Mouse (Mus musculus) MEL (cell line): Measurements from ENCODE around the gene Prrc2b. TPM values are rescaled to one million over a fixed set of nuclear protein-coding genes. Genes with fewer than 3 reads are reported as not detected.

ENCODE experiments used
- DNase-seq: peaks from one replicate; pipeline ENCODE4 v3.0.0; 2011; ENCODE audit warnings: low read depth, low spot score
- H3K27ac ChIP-seq: 2 replicates; pipeline ENCODE4 v1.5.1; 2012; ENCODE audit warnings: low read depth, mild to moderate bottlenecking, control low read depth, low read length, moderate library complexity; ENCODE audit not compliant: control insufficient read depth
- H3K27me3 ChIP-seq, 2 experiments: fragments of 150-350 bp in 1 of 2; sonication (generic) in 1 of 2; 2 replicates each; pipeline ENCODE4 v1.6.1; 2012; ENCODE audit warnings: low read length in 2 of 2, mild to moderate bottlenecking in 2 of 2, improper control_type of control experiment in 1 of 2, moderate library complexity in 1 of 2; ENCODE audit not compliant: insufficient read depth in 2 of 2, control insufficient read depth in 1 of 2
- H3K36me3 ChIP-seq, 2 experiments: 2 replicates each; pipeline ENCODE4 v1.6.1; 2012 to 2014; ENCODE audit warnings: low read length in 2 of 2, improper control_type of control experiment in 1 of 2, inconsistent platforms in 1 of 2, mild to moderate bottlenecking in 1 of 2; ENCODE audit not compliant: insufficient read depth in 2 of 2, control insufficient read depth in 1 of 2
- H3K4me1 ChIP-seq, 2 experiments: fragments of 150-350 bp in 1 of 2; sonication (generic) in 1 of 2; 2 replicates each; pipeline ENCODE4 v1.6.1; 2012; ENCODE audit warnings: low read length in 2 of 2, improper control_type of control experiment in 1 of 2, mild to moderate bottlenecking in 1 of 2; ENCODE audit not compliant: insufficient read depth in 2 of 2, control insufficient read depth in 1 of 2
- H3K4me3 ChIP-seq, 2 experiments: fragments of 150-350 bp in 1 of 2; sonication (generic) in 1 of 2; 2 replicates each; pipeline ENCODE4 v1.5.1; 2012; ENCODE audit warnings: low read depth in 2 of 2, low read length in 2 of 2, mild to moderate bottlenecking in 2 of 2, moderate library complexity in 2 of 2, control low read depth in 1 of 2, improper control_type of control experiment in 1 of 2; ENCODE audit not compliant: control insufficient read depth in 1 of 2, insufficient read depth in 1 of 2
- H3K79me2 ChIP-seq: 2 replicates; pipeline ENCODE4 v1.6.1; 2012; ENCODE audit warnings: mild to moderate bottlenecking, low read length, moderate library complexity; ENCODE audit not compliant: control insufficient read depth, poor library complexity, insufficient read depth
- H3K9ac ChIP-seq: 2 replicates; pipeline ENCODE4 v1.6.1; 2012; ENCODE audit warnings: low read depth, mild to moderate bottlenecking, control low read depth, low read length, moderate library complexity; ENCODE audit not compliant: control insufficient read depth, poor library complexity, severe bottlenecking
- H3K9me3 ChIP-seq: fragments of 150-350 bp; sonication (generic); replicated peaks from 2 replicates; pipeline ENCODE4 v1.6.1; 2012; ENCODE audit warnings: mild to moderate bottlenecking, low read length, improper control_type of control experiment, moderate library complexity; ENCODE audit not compliant: insufficient read depth
- BHLHE40 ChIP-seq: IDR thresholded peaks from 2 replicates; pipeline ENCODE4 v1.6.1; 2012; ENCODE audit warnings: low read depth, mild to moderate bottlenecking, inconsistent platforms, low read length, improper control_type of control experiment, borderline replicate concordance
- CHD1 ChIP-seq: IDR thresholded peaks from 2 replicates; pipeline ENCODE4 v1.6.1; 2012; ENCODE audit warnings: low read depth, mild to moderate bottlenecking, inconsistent platforms, low read length, improper control_type of control experiment
- CHD2 ChIP-seq: IDR thresholded peaks from 2 replicates; pipeline ENCODE4 v1.6.1; 2011; ENCODE audit warnings: low read length, improper control_type of control experiment
- CTCF ChIP-seq, 3 experiments: IDR thresholded peaks in 2 of 3; conservative IDR thresholded peaks in 1 of 3; 2 replicates each; pipeline ENCODE4 v1.5.1; 2011 to 2012; ENCODE audit warnings: low read length in 3 of 3, low read depth in 2 of 3, mild to moderate bottlenecking in 2 of 3, improper control_type of control experiment in 1 of 3, inconsistent platforms in 1 of 3, mixed read lengths in 1 of 3, moderate library complexity in 1 of 3; ENCODE audit not compliant: control insufficient read depth in 1 of 3, insufficient read depth in 1 of 3, poor library complexity in 1 of 3, severe bottlenecking in 1 of 3
- E2F4 ChIP-seq: IDR thresholded peaks from 2 replicates; pipeline ENCODE4 v1.6.1; 2011; ENCODE audit warnings: low read depth, low read length, improper control_type of control experiment, borderline replicate concordance
- ELF1 ChIP-seq: IDR thresholded peaks from 2 replicates; pipeline ENCODE4 v1.6.1; 2014; ENCODE audit warnings: low read depth, mild to moderate bottlenecking, inconsistent platforms, low read length, improper control_type of control experiment, moderate library complexity
- GABPA ChIP-seq: IDR thresholded peaks from 2 replicates; pipeline ENCODE4 v1.6.1; 2012; ENCODE audit warnings: low read depth, mild to moderate bottlenecking, inconsistent platforms, low read length, improper control_type of control experiment, moderate library complexity
- JUND ChIP-seq: IDR thresholded peaks from 2 replicates; pipeline ENCODE4 v1.6.1; 2011; ENCODE audit warnings: low read depth, mild to moderate bottlenecking, improper control_type of control experiment, low read length
- MAX ChIP-seq: IDR thresholded peaks from 2 replicates; pipeline ENCODE4 v1.6.1; 2011; ENCODE audit warnings: low read length, improper control_type of control experiment
- MEF2A ChIP-seq: IDR thresholded peaks from 2 replicates; pipeline ENCODE4 v1.6.1; 2014; ENCODE audit warnings: low read depth, mild to moderate bottlenecking, inconsistent platforms, low read length, improper control_type of control experiment; ENCODE audit not compliant: poor library complexity, insufficient replicate concordance, severe bottlenecking; ENCODE audit errors: extremely low read depth
- MYB ChIP-seq: IDR thresholded peaks from 2 replicates; pipeline ENCODE4 v1.6.1; 2011; ENCODE audit warnings: mild to moderate bottlenecking, low read depth, low read length, improper control_type of control experiment
- MYC ChIP-seq: IDR thresholded peaks from 2 replicates; pipeline ENCODE4 v1.6.1; 2011; ENCODE audit warnings: low read depth, mild to moderate bottlenecking, low read length, improper control_type of control experiment, moderate library complexity
- POLR2AphosphoS5 ChIP-seq: IDR thresholded peaks from 2 replicates; pipeline ENCODE4 v1.6.1; 2012; ENCODE audit warnings: low read depth, borderline replicate concordance, mild to moderate bottlenecking, inconsistent platforms, low read length, moderate library complexity, mixed read lengths
- RAD21 ChIP-seq: IDR thresholded peaks from 2 replicates; pipeline ENCODE4 v1.6.1; 2011; ENCODE audit warnings: mild to moderate bottlenecking, low read depth, low read length, improper control_type of control experiment
- SIN3A ChIP-seq: IDR thresholded peaks from 2 replicates; pipeline ENCODE4 v1.6.1; 2012; ENCODE audit warnings: low read length, improper control_type of control experiment, inconsistent platforms
- SMC3 ChIP-seq: IDR thresholded peaks from 2 replicates; pipeline ENCODE4 v1.6.1; 2011; ENCODE audit warnings: low read depth, low read length, improper control_type of control experiment
- TBP ChIP-seq: IDR thresholded peaks from 2 replicates; pipeline ENCODE4 v1.8.0; 2011; ENCODE audit warnings: low read depth, low read length, improper control_type of control experiment
- UBTF ChIP-seq: IDR thresholded peaks from 2 replicates; pipeline ENCODE4 v1.6.1; 2012; ENCODE audit warnings: low read depth, mild to moderate bottlenecking, inconsistent platforms, low read length, improper control_type of control experiment, moderate library complexity, borderline replicate concordance; ENCODE audit not compliant: insufficient read depth
- USF2 ChIP-seq, 2 experiments: IDR thresholded peaks; 2 replicates each; pipeline ENCODE4 v1.6.1; 2011 to 2012; ENCODE audit warnings: improper control_type of control experiment in 2 of 2, low read length in 2 of 2, borderline replicate concordance in 1 of 2, inconsistent platforms in 1 of 2, low read depth in 1 of 2, mild to moderate bottlenecking in 1 of 2; ENCODE audit not compliant: insufficient read depth in 1 of 2
- ZKSCAN1 ChIP-seq: IDR thresholded peaks from 2 replicates; pipeline ENCODE4 v1.6.1; 2012; ENCODE audit warnings: low read depth, mild to moderate bottlenecking, inconsistent platforms, low read length, improper control_type of control experiment, moderate library complexity
- polyA plus RNA-seq, 2 experiments: library from polyadenylated mRNA; stranded (reverse) in 1 of 2; unstranded in 1 of 2; fragments of >175 nt in 1 of 2; fragments of >200 nt in 1 of 2; gene quantifications; 2 replicates each; pipeline versions ENCODE4 v1.2.1 to v1.2.4; 2012; ENCODE audit warnings: low replicate concordance in 2 of 2, low read depth in 1 of 2; ENCODE audit not compliant: insufficient read length in 2 of 2, insufficient read depth in 1 of 2, missing spikeins in 1 of 2
- total RNA-seq: library from RNA; depleted of rRNA; stranded (reverse); fragments of 300-350 nt; gene quantifications from 2 replicates; pipeline ENCODE4 v1.2.3, GENCODE M21; 2012

Gene Prrc2b
- total and polyA plus RNA-seq, 3 experiments = 14.8 to 42.9 (median 42.2) TPM

DNA sequence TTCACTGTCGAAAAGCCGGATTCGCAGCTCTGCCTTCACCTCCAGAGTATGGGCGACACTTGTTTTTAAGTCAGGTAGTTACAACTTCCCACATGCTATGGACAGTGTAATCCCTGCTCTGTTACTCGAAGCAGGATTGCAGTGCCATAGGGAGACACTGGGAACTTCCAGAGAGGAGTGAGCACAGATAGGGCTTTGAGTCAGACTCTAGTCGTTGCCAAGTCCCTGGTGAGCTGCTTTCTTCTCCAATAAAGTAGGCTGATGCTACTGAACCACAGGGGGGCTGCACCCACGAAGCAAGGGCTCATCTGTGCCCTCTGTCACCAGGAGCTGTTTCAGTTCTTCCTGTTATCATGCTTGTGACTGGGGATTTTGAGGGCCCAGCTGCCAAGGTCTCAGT lies 70.7 kb downstream of the Prrc2b start:
- TF ChIP-seq JUND = no peak
- no peak for TF ChIP-seq MAX
- TF ChIP-seq E2F4 = no peak
- TF ChIP-seq RAD21 = no peak
- TF ChIP-seq CHD1 = no peak
- TF ChIP-seq BHLHE40 = no peak
- no peak for TF ChIP-seq SMC3
- TF ChIP-seq ZKSCAN1 = no peak
- TF ChIP-seq POLR2AphosphoS5 = no peak
- Histone ChIP-seq H3K36me3 (peaks cover 0 to 3% of the 10 kb centered on the region in 2 experiments; a peak in 2 of 4 replicates), H3K27ac (no peak overlapping the region), H3K4me3 (no peak overlapping the region), H3K79me2 (no peaks in the 10 kb centered on the region), H3K4me1 (no peaks in the 10 kb centered on the region), H3K27me3 (no peaks in the 10 kb centered on the region), H3K9ac (no peak overlapping the region), H3K9me3 (no peaks in the 10 kb centered on the region)
- no peak for DNase-seq

DNA sequence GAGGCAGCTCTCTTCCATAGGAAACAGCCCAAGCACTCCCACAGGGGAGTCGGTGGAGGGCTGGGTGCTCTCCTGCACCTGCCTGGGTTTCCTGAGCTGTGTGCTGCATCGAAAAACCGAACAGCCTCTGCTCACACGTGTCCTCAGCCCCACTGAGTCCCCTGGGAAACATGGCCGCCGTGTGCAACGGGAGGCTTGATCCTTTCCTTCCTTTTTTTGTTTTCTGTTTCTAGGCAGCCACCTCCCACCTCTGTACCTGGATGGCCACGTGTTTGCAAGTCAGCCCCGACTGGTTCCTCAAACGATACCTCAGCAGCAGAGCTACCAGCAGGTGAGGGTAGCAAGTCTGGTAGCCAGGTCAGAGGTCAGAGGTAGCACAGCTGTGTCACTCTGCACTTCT lies 71.2 kb downstream of the Prrc2b start:
- H3K4me1 ChIP-seq = no peaks in the 10 kb centered on the region
- no peaks in the 10 kb centered on the region for H3K79me2 ChIP-seq
- H3K36me3 ChIP-seq = peaks cover 0 to 3% of the 10 kb centered on the region in 2 experiments; a peak in 2 of 4 replicates
- H3K27me3 ChIP-seq = no peaks in the 10 kb centered on the region
- no peak overlapping the region for H3K4me3 ChIP-seq
- H3K9ac ChIP-seq = no peak overlapping the region
- no peak for DNase-seq
- TF ChIP-seq SIN3A = no peak
- TF ChIP-seq GABPA = no peak
- TF ChIP-seq TBP = no peak
- TF ChIP-seq USF2 (IDR thresholded peaks at IDR 0.05; ENCODE audit: borderline replicate concordance in 1 of 2, insufficient read depth in 1 of 2, low read depth in 1 of 2, low read length in 2 of 2) = no peak
- TF ChIP-seq CTCF (IDR thresholded peaks at IDR 0.05 in 2 of 3, conservative IDR thresholded peaks at IDR 0.05 in 1 of 3; ENCODE audit: control insufficient read depth in 1 of 3, insufficient read depth in 1 of 3, low read depth in 2 of 3, low read length in 3 of 3, poor library complexity in 1 of 3, severe bottlenecking in 1 of 3) = no peak
- TF ChIP-seq MYC = no peak
- no peak for TF ChIP-seq MEF2A
- no peak for TF ChIP-seq CHD2
- TF ChIP-seq UBTF = no peak
- TF ChIP-seq MYB = no peak
- TF ChIP-seq ELF1 = no peak
- no peak overlapping the region for H3K27ac ChIP-seq
- no peaks in the 10 kb centered on the region for H3K9me3 ChIP-seq
